Mouse (Mus musculus): ENCODE results near the gene Slc35b2.

Slc35b2 gene

DNA sequence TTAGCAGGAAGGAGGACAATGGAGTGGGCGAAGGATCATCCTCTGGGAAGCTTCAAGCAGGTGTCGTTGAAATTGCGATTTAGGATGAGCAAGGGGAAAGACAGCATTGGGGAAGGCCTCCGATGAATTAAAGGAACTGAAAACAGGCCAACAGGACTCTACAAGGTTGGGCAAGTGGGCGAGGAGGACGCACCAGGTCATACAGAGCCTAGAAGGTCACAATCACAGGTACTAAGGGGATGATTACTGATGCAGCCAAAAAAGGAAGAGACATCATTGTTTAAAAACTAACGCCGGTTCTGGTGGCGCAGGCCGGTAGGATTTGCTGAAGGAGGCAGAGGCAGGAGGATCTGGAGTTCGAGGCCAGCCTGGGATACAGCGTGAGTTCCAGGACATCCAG, 458 bp upstream of the Slc35b2 start:
- no peak for DNase-seq (ENCODE audit: extremely low read depth, insufficient read length, low spot score)

- DNase-seq (ENCODE audit: extremely low read depth, insufficient read length, low spot score) = no peak
Measured at GRCm38 (mm10) chr17:45564531-45565084, 934 bp downstream of the Slc35b2 start.

DNA sequence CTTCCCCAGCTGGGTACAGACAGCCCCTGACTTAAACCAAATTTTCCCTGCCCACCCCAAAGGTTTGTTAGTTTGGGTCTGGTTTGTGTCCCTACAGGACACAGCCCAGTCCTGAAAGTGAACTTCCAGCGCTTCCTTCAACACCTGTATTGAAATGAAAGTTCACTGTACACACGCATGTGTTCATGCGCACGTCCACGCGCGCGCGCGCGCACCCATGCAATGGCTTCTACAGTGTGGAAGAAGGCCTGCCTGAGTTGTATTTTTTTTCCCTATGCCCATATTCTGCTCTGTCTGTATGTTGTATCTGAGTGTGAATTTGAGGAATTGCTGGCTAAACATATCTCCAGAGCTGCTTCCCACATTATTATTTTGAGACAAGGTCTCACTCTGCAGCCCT, 1.4 kb downstream of the Slc35b2 start:
- DNase-seq (ENCODE audit: extremely low read depth, insufficient read length, low spot score) = no peak

DNA sequence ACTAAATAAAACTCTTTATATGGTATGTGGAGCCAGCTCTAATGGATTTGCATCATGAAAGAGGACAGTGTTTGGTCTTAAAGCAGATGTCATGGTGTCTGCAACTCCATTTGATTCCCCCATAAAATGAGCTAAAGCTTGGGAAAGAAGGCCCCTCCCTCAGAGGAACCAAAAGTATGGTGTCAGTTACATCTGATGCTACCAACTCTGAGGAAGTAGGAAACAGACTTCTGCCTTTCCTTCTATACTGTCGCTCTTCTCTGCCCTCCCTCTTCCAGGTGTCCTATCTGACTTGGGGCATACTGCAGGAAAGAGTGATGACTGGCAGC, 2.3 kb downstream of the Slc35b2 start:
- DNase-seq (ENCODE audit: extremely low read depth, insufficient read length, low spot score) = no peak

GRCm38 (mm10) chr17:45566360-45567161, 2.9 kb downstream of the Slc35b2 start:
- DNase-seq (ENCODE audit: extremely low read depth, insufficient read length, low spot score) = peak; percentile 70

- DNase-seq (ENCODE audit: extremely low read depth, insufficient read length, low spot score) = no peak
Measured at GRCm38 (mm10) chr17:45567162-45567601, 3.5 kb downstream of the Slc35b2 start.

- DNase-seq (ENCODE audit: extremely low read depth, insufficient read length, low spot score) = no peak
Measured at GRCm38 (mm10) chr17:45568990-45569389, 5.3 kb downstream of the Slc35b2 start.

- no peak for DNase-seq (ENCODE audit: extremely low read depth, insufficient read length, low spot score)
Measured at GRCm38 (mm10) chr17:45569999-45570398, 6.3 kb downstream of the Slc35b2 start.

- peak; percentile 86 for DNase-seq (ENCODE audit: extremely low read depth, insufficient read length, low spot score)
Measured at GRCm38 (mm10) chr17:45572103-45573086, 8.7 kb downstream of the Slc35b2 start.

DNA sequence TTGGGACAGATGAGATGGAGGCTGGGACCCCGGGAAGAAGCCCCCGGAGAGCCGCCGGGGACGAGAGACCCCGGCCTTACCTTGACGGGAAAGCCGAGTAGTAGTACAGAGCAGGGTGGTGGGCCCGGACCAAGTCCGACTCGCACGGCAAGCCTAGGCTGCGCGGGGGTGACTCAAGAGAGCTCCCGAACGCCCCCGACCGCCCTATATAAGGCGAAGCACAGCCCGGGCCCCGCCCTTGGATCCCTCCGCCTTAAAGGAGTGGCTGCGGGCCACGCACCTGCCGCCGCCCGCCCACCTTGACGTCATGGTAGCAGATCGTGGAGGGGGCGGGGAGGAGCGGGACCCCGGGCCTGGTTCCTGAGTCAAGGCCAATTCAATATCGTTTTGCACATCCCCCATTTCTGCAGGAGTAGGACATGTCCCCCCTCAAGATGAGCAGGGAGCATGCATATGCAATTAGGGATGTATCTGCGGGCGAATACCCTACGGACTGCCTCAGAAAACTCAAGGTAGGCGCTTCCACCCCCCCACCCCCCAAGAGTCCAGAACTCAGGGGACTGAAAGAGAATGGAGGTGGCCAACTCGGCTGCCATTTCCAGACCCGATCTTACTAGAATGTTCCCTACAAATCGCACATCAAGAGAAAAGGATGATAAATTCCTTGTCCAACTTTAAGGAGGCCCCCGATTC, 9.6 kb downstream of the Slc35b2 start, which contains the start of gene Hsp90ab1:
Gene Hsp90ab1 (minus strand): TSS at position 185 of the 693 bp plus-strand sequence.
- peak; percentile 96 for DNase-seq (ENCODE audit: extremely low read depth, insufficient read length, low spot score)

DNA sequence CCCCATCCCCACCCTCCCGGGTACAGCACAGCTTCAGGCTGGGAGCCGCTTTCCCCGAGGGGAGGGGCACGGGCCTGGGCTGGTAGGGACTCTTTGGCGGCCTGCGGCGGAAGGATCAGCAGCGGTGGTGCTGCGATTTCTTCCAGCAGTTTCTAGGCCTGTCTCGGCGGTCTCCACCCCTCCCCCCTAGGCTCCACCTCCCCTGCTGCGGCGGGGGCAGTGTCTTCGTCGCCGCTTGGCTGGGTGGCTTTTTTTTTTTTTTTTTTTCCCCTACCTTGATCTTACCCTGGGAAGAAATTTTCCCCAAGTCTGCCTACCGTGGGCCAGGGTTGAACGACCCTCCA, 10.1 kb downstream of the Slc35b2 start:
- DNase-seq (ENCODE audit: extremely low read depth, insufficient read length, low spot score) = peak; percentile 96

- DNase-seq (ENCODE audit: extremely low read depth, insufficient read length, low spot score) = no peak
Measured at GRCm38 (mm10) chr17:45574129-45574761, 10.6 kb downstream of the Slc35b2 start.

DNA sequence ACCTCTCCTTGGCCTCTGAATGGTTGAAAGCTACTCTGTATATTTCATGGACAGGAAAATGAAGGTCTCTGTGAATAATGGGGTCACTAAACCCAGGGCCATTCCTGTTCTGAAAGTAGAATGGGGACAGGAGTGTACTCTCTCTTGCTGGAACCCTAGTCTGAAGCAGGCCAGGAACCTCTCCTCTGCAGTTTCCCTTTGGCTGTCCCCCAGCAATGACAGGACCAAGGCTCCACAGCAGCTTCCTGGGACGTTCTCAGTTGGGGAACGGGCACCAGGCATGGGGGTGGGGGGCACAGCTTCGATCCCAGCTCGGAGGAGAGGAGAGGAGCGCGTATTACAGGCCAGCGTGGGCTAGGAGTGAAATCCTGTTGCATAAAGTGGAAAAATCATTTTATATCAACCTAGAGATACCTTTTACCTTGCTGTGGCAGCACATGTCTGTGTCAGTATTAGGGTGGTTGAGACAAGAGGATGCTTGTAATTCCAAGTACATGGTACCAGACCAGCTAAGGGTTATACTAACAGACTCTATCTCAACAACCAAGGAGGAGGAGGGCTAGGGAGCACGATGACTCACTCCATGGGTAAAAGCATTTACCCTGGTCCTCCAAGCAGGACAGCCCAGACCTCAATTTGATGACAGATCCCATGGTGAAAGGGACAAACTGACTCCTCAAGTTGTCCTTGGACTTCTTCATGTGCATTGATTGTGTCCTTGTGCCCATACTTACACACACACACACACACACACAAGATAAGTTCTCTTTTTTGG, 11.6 kb downstream of the Slc35b2 start:
- DNase-seq (ENCODE audit: extremely low read depth, insufficient read length, low spot score) = no peak

DNA sequence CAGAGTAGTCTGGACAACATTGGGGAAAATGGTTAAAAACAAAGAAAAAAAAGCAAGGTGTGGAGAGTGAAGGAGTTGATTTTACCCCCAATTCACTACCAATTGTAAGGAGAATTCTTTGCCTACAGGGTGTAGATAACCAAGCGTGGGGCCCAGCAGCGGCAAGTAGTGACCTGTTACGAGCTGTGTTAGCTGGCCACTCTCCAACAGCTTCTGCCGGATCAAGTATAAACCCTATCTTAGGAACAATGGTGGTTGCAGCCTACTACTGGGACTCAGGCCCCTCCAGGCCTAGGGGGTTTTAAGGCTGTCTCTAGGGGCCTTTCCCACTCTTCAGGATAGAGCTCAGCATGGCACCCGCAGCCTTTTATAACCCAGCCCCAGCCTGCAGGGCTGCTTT, 14.6 kb downstream of the Slc35b2 start:
- no peak for DNase-seq (ENCODE audit: extremely low read depth, insufficient read length, low spot score)

DNA sequence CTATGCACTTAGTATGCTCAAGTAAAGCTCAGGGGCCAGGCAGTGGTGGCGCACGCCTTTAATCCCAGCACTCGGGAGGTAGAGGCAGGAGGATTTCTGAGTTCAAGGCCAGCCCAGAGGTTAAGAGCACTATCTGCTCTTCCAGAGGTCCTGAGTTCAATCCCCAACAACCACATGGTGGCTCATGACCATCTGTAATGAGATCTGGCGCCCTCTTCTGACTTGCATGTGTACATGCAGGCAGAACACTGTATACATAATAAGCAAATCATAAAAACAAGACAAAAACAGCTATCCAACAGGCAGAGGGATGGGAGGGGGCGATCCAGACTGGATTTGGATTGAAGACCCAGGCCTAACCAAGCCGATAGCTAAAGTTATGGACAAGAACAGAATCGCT, 15.2 kb downstream of the Slc35b2 start:
- DNase-seq (ENCODE audit: extremely low read depth, insufficient read length, low spot score) = no peak

- DNase-seq (ENCODE audit: extremely low read depth, insufficient read length, low spot score) = no peak
Measured at GRCm38 (mm10) chr17:45579554-45579953, 15.9 kb downstream of the Slc35b2 start.

DNA sequence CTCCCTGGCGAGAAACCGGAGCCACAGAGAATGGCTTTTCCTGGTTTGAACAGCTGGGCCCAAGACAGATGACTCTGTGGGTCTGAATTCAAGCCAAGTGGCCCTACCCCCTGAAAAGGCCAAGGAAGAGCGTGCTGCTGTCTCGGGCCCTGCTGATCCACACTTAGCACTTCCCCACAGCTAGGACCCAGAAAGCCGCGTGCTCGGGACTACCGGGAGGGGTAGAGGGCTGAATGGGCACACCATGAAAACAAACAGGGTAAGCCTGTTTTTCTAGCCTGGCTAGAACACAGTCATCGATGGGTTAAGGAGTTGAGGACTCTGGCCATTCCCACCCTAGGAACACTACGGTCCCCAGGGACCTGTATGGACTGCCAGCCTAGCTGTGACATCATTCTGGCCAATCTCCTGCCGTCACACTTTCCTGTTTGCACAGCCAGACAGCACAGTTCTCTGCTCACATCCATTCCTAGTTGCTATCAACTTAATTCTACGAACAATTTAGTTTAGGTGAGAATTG, 17.3 kb downstream of the Slc35b2 start:
- peak; percentile 77 for DNase-seq (ENCODE audit: extremely low read depth, insufficient read length, low spot score)

- DNase-seq (ENCODE audit: extremely low read depth, insufficient read length, low spot score) = peak; percentile 70
Measured at GRCm38 (mm10) chr17:45581567-45581983, 17.9 kb downstream of the Slc35b2 start.

DNA sequence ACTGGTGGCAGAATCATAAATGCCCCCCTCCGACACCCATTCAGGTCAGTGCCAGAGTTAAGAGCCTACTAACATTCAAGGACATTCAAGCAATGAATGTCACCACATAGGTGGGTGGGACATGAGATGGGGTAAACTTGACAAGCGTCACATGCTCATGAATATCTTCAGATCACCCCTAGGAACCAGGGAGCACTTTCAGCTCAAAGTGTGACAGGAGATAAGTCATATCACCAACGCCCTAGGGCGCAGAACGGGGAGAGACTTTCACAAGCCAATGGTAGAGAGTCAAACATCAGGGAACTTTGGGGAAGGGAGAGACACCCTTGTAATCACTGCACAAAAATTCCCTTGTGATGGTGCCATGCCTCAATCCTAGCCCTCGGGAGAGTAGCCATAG, 18.5 kb downstream of the Slc35b2 start:
- no peak for DNase-seq (ENCODE audit: extremely low read depth, insufficient read length, low spot score)
